Mouse (Mus musculus) stomach, embryonic 15.5 days (tissue): ENCODE data around the gene Cd40lg. TPM values are rescaled to one million over a fixed set of nuclear protein-coding genes. Genes with fewer than 3 reads are reported as not detected.

ENCODE experiments used
- polyA plus RNA-seq: library from polyadenylated mRNA; unstranded; fragments of >200 nt; fragmentation: Nextera tagmentation; extraction: Ambion mirVana; gene quantifications from 2 replicates; pipeline ENCODE4 v1.2.1, GENCODE M21; 2015

Gene Cd40lg
- polyA plus RNA-seq, 1 experiment from 2014 or later = not detected

Other genes starting within 250 kb of the Cd40lg start
- 0.04 and 0.06 TPM in 2 replicates for gene Brs3, start 169.1 kb upstream of the Cd40lg start, polyA plus RNA-seq
- gene Htatsf1, start 158.6 kb upstream of the Cd40lg start, polyA plus RNA-seq = 66.2 and 67.7 TPM in 2 replicates
- 0.17 TPM in 1 of 2 replicates, not detected in the other for gene Vgll1, start 124.0 kb upstream of the Cd40lg start, polyA plus RNA-seq
- gene Arhgef6, start 126.6 kb downstream of the Cd40lg start, polyA plus RNA-seq = 4.3 and 4.4 TPM in 2 replicates
- gene Rbmx, start 180.9 kb downstream of the Cd40lg start, polyA plus RNA-seq = 86.2 and 98.5 TPM in 2 replicates
- gene Gm364, start 197.0 kb downstream of the Cd40lg start, polyA plus RNA-seq = not detected in 2 replicates